Mouse (Mus musculus): ENCODE measurements around the gene Sox2. TPM values are rescaled to one million over a fixed set of nuclear protein-coding genes. Genes with fewer than 3 reads are reported as not detected.

Sox2 gene
- polyA plus RNA-seq, 1 experiment = not detected

DNA sequence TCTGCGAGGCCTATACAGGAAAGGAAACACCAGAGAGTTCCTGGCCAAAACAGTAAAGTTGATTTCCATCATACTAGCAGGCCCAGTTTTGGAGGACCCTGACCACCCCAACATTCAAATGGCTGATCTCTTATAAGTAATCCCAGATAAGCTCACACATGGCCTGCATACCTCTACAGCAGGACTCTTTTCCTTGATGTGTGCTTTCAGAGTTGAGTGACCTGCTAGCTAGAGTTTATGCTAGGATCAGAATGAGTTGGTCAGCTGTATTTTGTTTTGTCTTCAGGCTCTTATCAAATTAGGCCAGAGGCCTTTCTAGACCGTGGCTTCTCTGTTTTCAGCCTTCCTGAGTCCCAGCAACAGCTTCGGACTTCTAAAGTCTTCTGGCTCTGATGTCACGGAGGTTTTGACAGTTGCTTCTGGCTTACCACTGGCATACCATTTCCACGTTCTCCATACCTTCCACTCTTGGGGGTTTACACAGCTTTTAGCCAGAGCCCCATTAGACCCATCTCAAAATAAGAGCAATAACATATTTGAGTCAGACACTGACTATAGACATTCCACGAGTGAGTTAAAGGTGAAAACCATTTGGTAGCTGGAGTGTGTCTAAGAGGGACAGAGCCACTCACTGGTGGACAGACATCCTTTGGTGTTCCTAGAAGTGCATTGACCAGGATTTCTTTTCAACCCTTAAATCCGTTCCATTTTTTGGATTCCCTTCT is 8.2 kb downstream of the Sox2 start:
- Histone ChIP-seq H3K4me3 (no peak overlapping the region), H3K4me2 (ENCODE audit: low read depth) (no peak overlapping the region), H3K79me2 (ENCODE audit: control insufficient read depth, insufficient read depth) (no peaks in the 10 kb centered on the region), H3K27me3 (ENCODE audit: control insufficient read depth, insufficient read depth, insufficient read length) (peaks cover 30% of the 10 kb centered on the region), H3ac (ENCODE audit: control insufficient read depth, insufficient read length) (no peak overlapping the region), H3K36me3 (ENCODE audit: control insufficient read depth, insufficient read depth) (no peaks in the 10 kb centered on the region)
- no peak for TF ChIP-seq MAX (IDR thresholded peaks at IDR 0.05; ENCODE audit: low read depth)
- no peak for TF ChIP-seq TCF3 (IDR thresholded peaks at IDR 0.05; ENCODE audit: insufficient read length, low read depth)
- TF ChIP-seq POLR2A (IDR thresholded peaks at IDR 0.05; ENCODE audit: insufficient read length, low read depth) = no peak
- no peak for TF ChIP-seq USF1 (IDR thresholded peaks at IDR 0.05; ENCODE audit: low read depth)
- TF ChIP-seq MYOG (IDR thresholded peaks at IDR 0.05; ENCODE audit: control insufficient read depth in 1 of 3, insufficient read depth in 1 of 3, insufficient read length in 2 of 3, low read depth in 2 of 3) = no peak
- no peak for TF ChIP-seq REST (IDR thresholded peaks at IDR 0.05; ENCODE audit: insufficient read depth, insufficient read length)
- no peak for TF ChIP-seq TCF12 (IDR thresholded peaks at IDR 0.05; ENCODE audit: insufficient read depth, poor library complexity, severe bottlenecking)
- no peak for TF ChIP-seq E2F4 (IDR thresholded peaks at IDR 0.05; ENCODE audit: insufficient read depth)
- no peak for TF ChIP-seq MYOD1 (IDR thresholded peaks at IDR 0.05; ENCODE audit: control insufficient read depth in 1 of 3, insufficient read length in 2 of 3, low read depth in 2 of 3)
- no peak for TF ChIP-seq POLR2AphosphoS2 (IDR thresholded peaks at IDR 0.05; ENCODE audit: insufficient read length, low read depth)

DNA sequence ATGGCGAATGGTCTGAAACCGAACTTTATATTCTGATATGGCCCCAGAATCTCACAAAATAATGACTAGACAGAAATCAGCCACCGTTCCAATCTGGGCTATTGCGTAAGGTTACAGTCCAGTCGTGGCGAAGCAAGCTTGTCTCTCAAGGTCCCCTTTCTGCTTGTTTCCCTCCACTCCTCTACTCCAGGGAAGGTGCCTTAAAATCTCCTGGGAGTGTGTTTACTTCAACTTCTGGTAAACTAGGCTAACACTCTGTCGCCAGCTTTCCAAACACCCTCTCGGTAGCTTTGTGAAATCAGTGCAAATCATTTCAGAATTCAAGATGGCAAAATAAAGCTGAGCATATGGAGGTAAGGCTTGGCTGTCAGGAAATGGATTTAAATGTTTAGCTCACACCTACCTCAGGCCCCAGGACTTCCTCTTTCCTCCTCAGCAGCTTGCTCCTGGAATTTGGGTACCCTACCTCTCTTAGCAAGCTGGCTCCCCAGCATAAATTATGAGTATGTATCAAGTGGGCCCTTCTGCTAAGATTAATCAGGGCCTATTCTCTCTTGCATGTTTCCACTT is 8.8 kb downstream of the Sox2 start:
- no peaks in the 10 kb centered on the region for H3K79me2 ChIP-seq (ENCODE audit: control insufficient read depth, insufficient read depth)
- TF ChIP-seq E2F4 (IDR thresholded peaks at IDR 0.05; ENCODE audit: insufficient read depth) (no peak), MYOG (IDR thresholded peaks at IDR 0.05; ENCODE audit: control insufficient read depth in 1 of 3, insufficient read depth in 1 of 3, insufficient read length in 2 of 3, low read depth in 2 of 3) (no peak), MYOD1 (IDR thresholded peaks at IDR 0.05; ENCODE audit: control insufficient read depth in 1 of 3, insufficient read length in 2 of 3, low read depth in 2 of 3) (no peak), TCF12 (IDR thresholded peaks at IDR 0.05; ENCODE audit: insufficient read depth, poor library complexity, severe bottlenecking) (no peak), TCF3 (IDR thresholded peaks at IDR 0.05; ENCODE audit: insufficient read length, low read depth) (no peak), USF1 (IDR thresholded peaks at IDR 0.05; ENCODE audit: low read depth) (no peak)

DNA sequence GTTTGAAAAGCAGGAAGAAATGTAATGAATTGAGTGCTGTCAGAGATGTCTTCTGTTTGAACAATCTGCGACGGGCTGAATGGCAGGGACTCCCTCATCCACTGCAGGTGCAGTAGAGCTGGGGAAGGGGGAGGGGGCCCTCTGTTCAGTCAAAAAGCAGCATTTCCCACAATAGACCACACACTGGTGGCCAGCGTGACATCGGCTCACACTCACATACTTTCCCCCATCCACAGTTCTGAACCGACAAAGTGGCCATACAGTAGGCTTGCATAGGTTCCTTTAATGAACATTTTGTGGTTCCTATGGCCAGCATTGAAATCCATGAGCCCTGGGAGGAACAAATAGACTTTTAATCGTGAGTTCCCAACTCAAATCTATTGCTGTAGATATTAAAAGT is 9.7 kb downstream of the Sox2 start:
- Histone ChIP-seq H3ac (ENCODE audit: control insufficient read depth, insufficient read length) (no peak overlapping the region), H3K79me2 (ENCODE audit: control insufficient read depth, insufficient read depth) (no peaks in the 10 kb centered on the region), H3K27me3 (ENCODE audit: control insufficient read depth, insufficient read depth, insufficient read length) (peaks cover 37% of the 10 kb centered on the region), H3K36me3 (ENCODE audit: control insufficient read depth, insufficient read depth) (no peaks in the 10 kb centered on the region), H3K4me2 (ENCODE audit: low read depth) (no peak overlapping the region), H3K4me3 (no peak overlapping the region)
- TF ChIP-seq MYOG (IDR thresholded peaks at IDR 0.05; ENCODE audit: control insufficient read depth in 1 of 3, insufficient read depth in 1 of 3, insufficient read length in 2 of 3, low read depth in 2 of 3) (no peak), E2F4 (IDR thresholded peaks at IDR 0.05; ENCODE audit: insufficient read depth) (no peak), USF1 (IDR thresholded peaks at IDR 0.05; ENCODE audit: low read depth) (no peak)

More for the DNA sequence above, 8.8 kb downstream of the Sox2 start:
- H3K4me3 ChIP-seq = no peak overlapping the region
- H3K27me3 ChIP-seq (ENCODE audit: control insufficient read depth, insufficient read depth, insufficient read length) = peaks cover 34% of the 10 kb centered on the region
- H3ac ChIP-seq (ENCODE audit: control insufficient read depth, insufficient read length) = no peak overlapping the region
- no peaks in the 10 kb centered on the region for H3K36me3 ChIP-seq (ENCODE audit: control insufficient read depth, insufficient read depth)
- no peak overlapping the region for H3K4me2 ChIP-seq (ENCODE audit: low read depth)

DNA sequence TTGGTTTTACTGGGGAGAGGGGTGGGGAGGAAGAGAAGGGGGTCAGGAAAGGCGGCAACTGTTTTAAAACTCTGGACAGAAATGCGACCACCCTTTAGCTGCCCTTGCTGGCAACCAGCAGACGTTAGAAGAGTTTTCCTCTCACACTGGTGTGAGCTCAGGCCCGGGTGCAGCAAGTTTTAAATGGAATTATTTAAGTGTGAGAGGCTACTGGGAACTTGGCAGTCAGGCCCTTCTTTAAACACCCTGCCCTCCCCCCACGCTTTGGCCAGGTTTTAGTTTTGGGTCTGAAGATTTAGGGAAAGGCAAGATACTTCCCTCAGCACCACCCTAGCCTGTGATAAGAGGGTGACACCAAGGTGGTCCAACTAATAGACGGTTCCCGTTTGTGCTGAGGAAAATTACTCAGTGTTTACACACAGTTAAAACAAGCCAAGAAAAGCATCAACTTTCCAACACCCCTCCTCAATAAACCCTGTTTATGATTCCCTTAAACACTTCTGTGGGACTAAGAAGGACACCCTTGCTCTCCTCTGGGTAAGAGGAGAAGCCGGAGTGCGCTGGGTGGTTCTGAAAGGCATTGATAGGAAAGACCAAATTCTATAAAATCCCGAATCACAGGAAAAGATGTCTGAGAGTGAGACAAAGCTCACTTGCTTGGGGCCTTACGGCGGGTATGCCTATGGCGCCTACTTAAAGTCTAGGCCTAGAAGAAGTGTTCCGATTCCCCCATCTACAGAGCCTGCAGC is 10.5 kb downstream of the Sox2 start:
- H3ac ChIP-seq (ENCODE audit: control insufficient read depth, insufficient read length) = no peak overlapping the region
- TF ChIP-seq POLR2A (IDR thresholded peaks at IDR 0.05; ENCODE audit: insufficient read length, low read depth) = no peak
- no peak for TF ChIP-seq CEBPB (IDR thresholded peaks at IDR 0.05; ENCODE audit: insufficient read depth, poor library complexity, severe bottlenecking)

DNA sequence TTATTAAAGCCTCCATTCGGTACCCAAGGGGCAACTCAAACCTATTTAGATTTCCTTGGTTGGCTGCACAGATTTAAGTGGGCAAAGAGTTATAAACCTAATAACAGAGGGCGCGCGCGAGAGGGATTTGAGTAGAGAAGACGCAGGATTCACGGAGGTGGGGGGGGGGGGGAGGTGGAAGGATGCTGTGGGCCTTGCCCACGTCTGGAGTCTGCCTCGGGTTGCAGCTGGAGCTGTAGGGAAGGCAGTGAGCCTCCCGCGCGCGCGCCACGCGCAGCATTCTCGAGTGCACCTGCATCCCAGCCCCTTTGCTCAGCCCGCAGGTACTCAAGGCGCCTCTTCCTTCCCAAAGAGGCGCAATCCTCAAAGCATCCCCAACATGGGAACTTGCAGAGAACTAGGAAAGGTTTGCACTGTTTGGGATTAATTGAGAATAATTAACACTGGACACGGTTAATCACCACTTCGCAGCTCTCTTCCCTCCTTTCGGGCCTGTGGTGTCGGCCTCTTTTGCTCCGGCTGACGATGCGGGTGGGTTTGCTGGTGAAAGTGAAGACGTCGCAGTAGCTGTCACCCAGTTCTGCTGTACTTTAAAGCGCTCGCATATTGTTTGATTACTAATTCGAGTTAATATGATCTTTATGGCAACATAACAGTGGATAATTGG is 11.3 kb downstream of the Sox2 start:
- no peaks in the 10 kb centered on the region for H3K36me3 ChIP-seq (ENCODE audit: control insufficient read depth, insufficient read depth)
- no peaks in the 10 kb centered on the region for H3K79me2 ChIP-seq (ENCODE audit: control insufficient read depth, insufficient read depth)
- no peak overlapping the region for H3K4me3 ChIP-seq
- TF ChIP-seq REST (IDR thresholded peaks at IDR 0.05; ENCODE audit: insufficient read depth, insufficient read length) (no peak), USF1 (IDR thresholded peaks at IDR 0.05; ENCODE audit: low read depth) (no peak), MYOG (IDR thresholded peaks at IDR 0.05; ENCODE audit: control insufficient read depth in 1 of 3, insufficient read depth in 1 of 3, insufficient read length in 2 of 3, low read depth in 2 of 3) (no peak), MAX (IDR thresholded peaks at IDR 0.05; ENCODE audit: low read depth) (no peak), SRF (IDR thresholded peaks at IDR 0.05; ENCODE audit: control insufficient read depth, insufficient read length, low read depth) (no peak), POLR2AphosphoS2 (IDR thresholded peaks at IDR 0.05; ENCODE audit: insufficient read length, low read depth) (no peak), TCF12 (IDR thresholded peaks at IDR 0.05; ENCODE audit: insufficient read depth, poor library complexity, severe bottlenecking) (no peak), POLR2A (IDR thresholded peaks at IDR 0.05; ENCODE audit: insufficient read length, low read depth) (no peak), MYOD1 (IDR thresholded peaks at IDR 0.05; ENCODE audit: control insufficient read depth in 1 of 3, insufficient read length in 2 of 3, low read depth in 2 of 3) (no peak), TCF3 (IDR thresholded peaks at IDR 0.05; ENCODE audit: insufficient read length, low read depth) (no peak), E2F4 (IDR thresholded peaks at IDR 0.05; ENCODE audit: insufficient read depth) (no peak), CEBPB (IDR thresholded peaks at IDR 0.05; ENCODE audit: insufficient read depth, poor library complexity, severe bottlenecking) (no peak)
- H3ac ChIP-seq (ENCODE audit: control insufficient read depth, insufficient read length) = no peak overlapping the region
- H3K27me3 ChIP-seq (ENCODE audit: control insufficient read depth, insufficient read depth, insufficient read length) = peaks cover 31% of the 10 kb centered on the region
- H3K4me2 ChIP-seq (ENCODE audit: low read depth) = no peak overlapping the region

More for the DNA sequence above, 10.5 kb downstream of the Sox2 start:
- Histone ChIP-seq H3K27me3 (ENCODE audit: control insufficient read depth, insufficient read depth, insufficient read length) (peaks cover 31% of the 10 kb centered on the region), H3K4me2 (ENCODE audit: low read depth) (no peak overlapping the region), H3K79me2 (ENCODE audit: control insufficient read depth, insufficient read depth) (no peaks in the 10 kb centered on the region), H3K4me3 (no peak overlapping the region), H3K36me3 (ENCODE audit: control insufficient read depth, insufficient read depth) (no peaks in the 10 kb centered on the region)

Data from myocyte (in vitro differentiated cells).